Mouse (Mus musculus) cortical plate, adult 2 months (tissue): ENCODE results near the gene Adarb1.

Source experiments
- CTCF ChIP-seq: fragments of 200-500 bp; IDR thresholded peaks from 2 replicates; pipeline ENCODE4 v1.5.1; 2011; ENCODE audit warnings: mild to moderate bottlenecking, control low read depth, low read length; ENCODE audit not compliant: insufficient read depth; ENCODE audit errors: extremely low read depth
- POLR2A ChIP-seq: fragments of 200-500 bp; IDR thresholded peaks from 2 replicates; pipeline ENCODE4 v1.6.1; 2011; ENCODE audit warnings: mild to moderate bottlenecking, low read length, control low read depth; ENCODE audit not compliant: insufficient read depth; ENCODE audit errors: extremely low read depth

DNA sequence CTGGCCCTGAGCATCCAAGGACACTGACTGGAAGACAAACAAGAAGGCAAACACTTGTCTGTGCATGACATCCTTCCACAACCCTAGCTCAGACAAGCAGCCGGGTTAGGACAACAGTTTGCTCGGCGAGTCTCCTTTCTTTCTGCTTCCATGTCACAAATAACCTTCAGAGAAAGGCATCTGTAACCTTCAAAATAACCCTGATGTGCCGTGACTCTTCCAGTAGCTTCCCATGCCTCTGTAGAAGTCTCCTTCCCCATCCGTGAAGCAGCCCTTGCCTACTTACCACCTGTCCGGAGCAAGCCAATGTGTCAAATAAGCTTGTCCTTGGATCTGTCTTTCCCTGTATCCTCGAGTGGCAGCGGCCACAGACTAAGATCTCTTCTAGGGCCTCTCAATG, 112.3 kb downstream of the Adarb1 start:
- TF ChIP-seq CTCF: no peak
- TF ChIP-seq POLR2A: no peak
